ENCODE assay signal across 8 mouse cellular contexts in genomic region chr3:137867133-137867436, GRCm38 (mm10). TPM values are rescaled to one million over a fixed set of nuclear protein-coding genes. Genes with fewer than 3 reads are reported as not detected.
DNase-seq lines count a peak whose midpoint lies in the region; ATAC-seq and TF ChIP-seq lines count a peak whose summit lies in the region.

No protein-coding gene starts in this region.

- no peak for DNase-seq in layer of hippocampus, adult 2 months (ENCODE audit: low spot score in 2 of 2)
- DNase-seq in layer of hippocampus, adult 9-10 months (ENCODE audit: low spot score), result no peak
- peak; percentile 28 for DNase-seq in hindbrain, embryonic 14.5 days (ENCODE audit: low spot score)
- no peak for DNase-seq in embryo, embryonic 10.5 days (ENCODE audit: low spot score)
- DNase-seq in left cerebral cortex, postnatal 25 days (ENCODE audit: low spot score in 2 of 2), result no peak
- no peak for DNase-seq in ovary, postnatal 10 days (ENCODE audit: low spot score)

- peak overlapping the region; percentile 98 for H3K9ac ChIP-seq in hindbrain, embryonic 14.5 days
- peak overlapping the region; percentile 97 for H3K9ac ChIP-seq in midbrain, embryonic 15.5 days

- peak overlapping the region; percentile 72 for H3K4me3 ChIP-seq in layer of hippocampus, adult 2 months
- peak overlapping the region; percentile 64 for H3K4me3 ChIP-seq in bone marrow, adult 2 months (replicated peaks; ENCODE audit: control insufficient read depth, low read depth, low read length)
- peak overlapping the region; percentile 90 for H3K4me3 ChIP-seq in hindbrain, embryonic 14.5 days (replicated peaks; ENCODE audit: low read length)
- peak overlapping the region; percentile 72 for H3K4me3 ChIP-seq in midbrain, embryonic 15.5 days

- no peaks in the 10 kb centered on the region for H3K9me3 ChIP-seq in hindbrain, embryonic 14.5 days (ENCODE audit: control insufficient read depth, low read length)
- no peaks in the 10 kb centered on the region for H3K9me3 ChIP-seq in midbrain, embryonic 15.5 days

- H3K4me2 ChIP-seq in hindbrain, embryonic 14.5 days (replicated peaks), result peak overlapping the region; percentile 86
- peak overlapping the region; percentile 74 for H3K4me2 ChIP-seq in midbrain, embryonic 15.5 days

- WGBS in bone marrow, adult 2 months, result 10% methylated on average over 2 of the region's 2 CpGs
- 0% methylated on average over 2 of the region's 2 CpGs for WGBS in hindbrain, embryonic 14.5 days
- WGBS in midbrain, embryonic 15.5 days, result 3% methylated on average over 2 of the region's 2 CpGs

- peaks cover 6% of the 10 kb centered on the region for H3K36me3 ChIP-seq in hindbrain, embryonic 14.5 days (replicated peaks; ENCODE audit: control insufficient read depth, insufficient read depth)
- 0 out of 2 replicates have a peak, but pooled peaks cover 3% of the 10 kb centered on the region for H3K36me3 ChIP-seq in midbrain, embryonic 15.5 days (replicated peaks)

- no peaks in the 10 kb centered on the region; the same call in 1 of the 2 replicates for H3K4me1 ChIP-seq in bone marrow, adult 2 months (ENCODE audit: control insufficient read depth, insufficient read depth, low read length)
- peaks cover 24% of the 10 kb centered on the region for H3K4me1 ChIP-seq in hindbrain, embryonic 14.5 days (replicated peaks; ENCODE audit: control insufficient read depth, insufficient read depth, low read length)
- H3K4me1 ChIP-seq in midbrain, embryonic 15.5 days, result peaks cover 25% of the 10 kb centered on the region

- H3K27ac ChIP-seq in layer of hippocampus, adult 2 months, result peak overlapping the region; percentile 99
- H3K27ac ChIP-seq in bone marrow, adult 2 months (ENCODE audit: control insufficient read depth, insufficient read depth, low read depth, low read length, poor library complexity), result peak overlapping the region; percentile 98
- peak overlapping the region; percentile 97 for H3K27ac ChIP-seq in hindbrain, embryonic 14.5 days
- peak overlapping the region; percentile 96 for H3K27ac ChIP-seq in midbrain, embryonic 15.5 days

- TF ChIP-seq POLR2A in bone marrow, adult 2 months (IDR thresholded peaks at IDR 0.05; ENCODE audit: borderline replicate concordance, control insufficient read depth, low read depth, low read length), result no peak

- no peaks in the 10 kb centered on the region for H3K27me3 ChIP-seq in hindbrain, embryonic 14.5 days (ENCODE audit: control insufficient read depth, insufficient read depth, low read length)
- no peaks in the 10 kb centered on the region for H3K27me3 ChIP-seq in midbrain, embryonic 15.5 days (replicated peaks)

- intact Hi-C loops in left cerebral cortex, postnatal 25 days (cut with DNase I), result loop anchor here (1.0 to 10.0 kb wide), 3 partner anchors 51 to 1192 kb away; partner anchors contain the start of genes Lamtor3 and Ppp3ca

- TF ChIP-seq CTCF in layer of hippocampus, adult 2 months (conservative IDR thresholded peaks at IDR 0.05), result no peak
- no peak for TF ChIP-seq CTCF in bone marrow, adult 2 months (IDR thresholded peaks at IDR 0.05; ENCODE audit: control insufficient read depth, insufficient read depth, low read length)

- no peak for ATAC-seq in hindbrain, embryonic 14.5 days (ENCODE audit: low FRiP score)
- ATAC-seq in midbrain, embryonic 15.5 days (replicated peaks), result no peak

RNA-seq across cellular contexts. Expression of gene Dnajb14, which starts 0.4 kb away (rescaled TPM):
- total RNA-seq in layer of hippocampus, adult 2 months (2021), result 10 to 100 TPM; 52.7 to 52.9 TPM
- polyA plus RNA-seq in bone marrow, adult 2 months (2011; ENCODE audit: insufficient read depth, insufficient read length, low replicate concordance, missing spikeins), result 3.5 and 5.7 TPM in 2 replicates
- polyA plus RNA-seq in hindbrain, embryonic 14.5 days (2014; fragmentation: Nextera tagmentation; extraction: Ambion mirVana), result 19.1 and 19.8 TPM in 2 replicates
- polyA plus RNA-seq in midbrain, embryonic 15.5 days (2015; fragmentation: Nextera tagmentation; extraction: Ambion mirVana), result 15.8 and 16.7 TPM in 2 replicates
- total RNA-seq in left cerebral cortex, postnatal 25 days (2021), result 10 to 100 TPM; 44.5 to 46.3 TPM

RNA-seq across cellular contexts. Expression of gene H2afz, which starts 2.8 kb away (rescaled TPM):
- total RNA-seq in layer of hippocampus, adult 2 months (2021), result 100 to 1,000 TPM; 142 to 147 TPM
- polyA plus RNA-seq in bone marrow, adult 2 months (2011; ENCODE audit: insufficient read depth, insufficient read length, low replicate concordance, missing spikeins), result 331 and 355 TPM in 2 replicates
- 748 TPM in 2 replicates for polyA plus RNA-seq in hindbrain, embryonic 14.5 days (2014; fragmentation: Nextera tagmentation; extraction: Ambion mirVana)
- polyA plus RNA-seq in midbrain, embryonic 15.5 days (2015; fragmentation: Nextera tagmentation; extraction: Ambion mirVana), result 694 and 721 TPM in 2 replicates
- 100 to 1,000 TPM; 156 to 186 TPM for total RNA-seq in left cerebral cortex, postnatal 25 days (2021)

RNA-seq across cellular contexts. Expression of gene Lamtor3, which starts 51.2 kb away (rescaled TPM):
- 10 to 100 TPM; 64.4 to 65.3 TPM for total RNA-seq in layer of hippocampus, adult 2 months (2021)
- polyA plus RNA-seq in bone marrow, adult 2 months (2011; ENCODE audit: insufficient read depth, insufficient read length, low replicate concordance, missing spikeins), result 41.6 and 45.1 TPM in 2 replicates
- 128 and 131 TPM in 2 replicates for polyA plus RNA-seq in hindbrain, embryonic 14.5 days (2014; fragmentation: Nextera tagmentation; extraction: Ambion mirVana)
- 133 and 134 TPM in 2 replicates for polyA plus RNA-seq in midbrain, embryonic 15.5 days (2015; fragmentation: Nextera tagmentation; extraction: Ambion mirVana)
- total RNA-seq in left cerebral cortex, postnatal 25 days (2021), result 10 to 100 TPM; 75.1 to 76.3 TPM
